ENCODE assay signal across 20 mouse cellular contexts in the genomic region with DNA sequence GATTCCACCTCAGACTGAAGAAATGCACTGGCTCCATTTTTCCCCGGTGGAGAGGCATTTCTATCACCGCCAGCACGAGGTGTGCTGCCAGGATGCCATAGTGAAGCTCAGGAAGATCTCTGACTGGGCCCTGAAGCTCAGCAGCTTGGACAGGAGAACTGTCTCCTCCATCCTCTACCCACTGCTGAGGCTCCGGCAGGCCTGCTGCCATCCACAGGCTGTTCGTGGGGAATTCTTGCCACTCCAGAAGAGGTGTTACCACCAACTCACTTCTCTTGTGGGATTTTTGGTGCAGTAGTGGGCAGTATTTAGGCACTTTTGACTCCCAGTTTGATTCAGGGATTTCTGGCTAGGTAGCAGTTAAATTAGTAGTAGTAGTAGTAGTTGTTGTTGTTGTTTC. TPM values are rescaled to one million over a fixed set of nuclear protein-coding genes. Genes with fewer than 3 reads are reported as not detected.
DNase-seq lines count a peak whose midpoint lies in the region; ATAC-seq lines count a peak whose summit lies in the region.
"Had no signal": no experiment of that assay in that cellular context is flagged by ENCODE, and none has a peak within 500 bp of the region (broad histone marks: within the 10 kb centered on the region; RNA-seq: fewer than 3 reads in every experiment).

No protein-coding gene starts in this region.

- H3K27me3 ChIP-seq in heart, embryonic 12.5 days (replicated peaks): no peaks in the 10 kb centered on the region
- H3K27me3 ChIP-seq: embryonic facial prominence, embryonic 13.5 days; embryonic facial prominence, embryonic 15.5 days; forebrain, embryonic 12.5 days had no signal

- no peak overlapping the region for H3K4me2 ChIP-seq in heart, embryonic 12.5 days
- H3K4me2 ChIP-seq: embryonic facial prominence, embryonic 13.5 days; embryonic facial prominence, embryonic 15.5 days; forebrain, embryonic 12.5 days had no signal

- H3K9ac ChIP-seq in heart, embryonic 12.5 days: no peak overlapping the region
- H3K9ac ChIP-seq: embryonic facial prominence, embryonic 13.5 days; embryonic facial prominence, embryonic 15.5 days; forebrain, embryonic 12.5 days had no signal

- no peak for ATAC-seq in heart, embryonic 12.5 days (ENCODE audit: insufficient number of reproducible peaks, low FRiP score)
- ATAC-seq: forebrain, embryonic 14.5 days; forebrain, embryonic 16.5 days had no signal

- peak; percentile 80 for DNase-seq in heart, adult 11 months
- DNase-seq in right cerebral cortex, adult 18-20 months: peak; percentile 39
- DNase-seq in right cerebral cortex, postnatal 25 days: no peak
- no peak for DNase-seq in embryo, embryonic 10 days (ENCODE audit: low spot score)
- DNase-seq: adrenal gland, adult 2 months; adrenal gland, postnatal 10 days; adrenal gland, postnatal 25 days; cerebellum, adult 11-12 months; cerebellum, adult 2 months; cerebellum, adult 9-10 months; cerebellum, postnatal 10 days; embryo, embryonic 11 days had no signal

- H3K4me1 ChIP-seq in heart, embryonic 12.5 days (replicated peaks): no peaks in the 10 kb centered on the region
- H3K4me1 ChIP-seq: embryonic facial prominence, embryonic 13.5 days; embryonic facial prominence, embryonic 15.5 days; forebrain, embryonic 10.5 days; forebrain, embryonic 12.5 days had no signal

- no peak overlapping the region for H3K4me3 ChIP-seq in heart, embryonic 12.5 days
- H3K4me3 ChIP-seq: embryonic facial prominence, embryonic 13.5 days; embryonic facial prominence, embryonic 15.5 days; erythroblast, embryonic 14.5 days; forebrain, embryonic 10.5 days; forebrain, embryonic 12.5 days had no signal

- peaks cover 76% of the 10 kb centered on the region for H3K36me3 ChIP-seq in heart, embryonic 12.5 days

- no peaks in the 10 kb centered on the region for H3K9me3 ChIP-seq in heart, embryonic 12.5 days (replicated peaks)
- H3K9me3 ChIP-seq: embryonic facial prominence, embryonic 13.5 days; embryonic facial prominence, embryonic 15.5 days; forebrain, embryonic 10.5 days; forebrain, embryonic 12.5 days had no signal

- no peak overlapping the region for H3K27ac ChIP-seq in heart, embryonic 12.5 days (ENCODE audit: poor library complexity, severe bottlenecking)
- H3K27ac ChIP-seq: embryonic facial prominence, embryonic 13.5 days; embryonic facial prominence, embryonic 15.5 days; forebrain, embryonic 10.5 days; forebrain, embryonic 12.5 days had no signal

- 82% methylated on average over 5 of the region's 5 CpGs for WGBS in heart, embryonic 12.5 days

RNA-seq across cellular contexts. Expression of a gene that starts 21.0 kb away (rescaled TPM):
- polyA plus RNA-seq in heart, embryonic 12.5 days (2016; fragmentation: Nextera tagmentation; extraction: Ambion mirVana): 15.9 TPM in 2 replicates

Comparison
In these comparisons a context has a peak if more than half of its experiments do, and no peak if none do; other contexts are left out.
1. DNase-seq: peak in heart, adult 11 months (single experiment) and right cerebral cortex, adult 18-20 months (single experiment); none in right cerebral cortex, postnatal 25 days (single experiment) and embryo, embryonic 10 days (single experiment).